Mouse (Mus musculus) kidney, embryonic 14.5 days (tissue): ENCODE results near the gene Asns. TPM values are rescaled to one million over a fixed set of nuclear protein-coding genes. Genes with fewer than 3 reads are reported as not detected.

ENCODE experiments used
- ATAC-seq: fragments of 200-750 bp; cut with Nextera tagmentation; 2 replicates; pipeline ENCODE4 v1.8.0; 2017; ENCODE audit warnings: moderate number of reproducible peaks, mild to moderate bottlenecking, moderate TSS enrichment, moderate library complexity; ENCODE audit not compliant: low FRiP score, low TSS enrichment
- H3K27ac ChIP-seq: fragments of 300-500 bp; sonication (generic); 2 replicates; pipeline ENCODE4 v1.5.1; 2014; ENCODE audit warnings: low read depth, mild to moderate bottlenecking, low read length, moderate library complexity, mixed read lengths
- H3K27me3 ChIP-seq: fragments of 300-500 bp; sonication (generic); 2 replicates; pipeline ENCODE4 v1.6.1; 2014; ENCODE audit warnings: mild to moderate bottlenecking, low read length; ENCODE audit not compliant: control insufficient read depth, insufficient read depth
- H3K36me3 ChIP-seq: fragments of 300-500 bp; sonication (generic); 2 replicates; pipeline ENCODE4 v1.6.1; 2014; ENCODE audit warnings: low read length, mixed read lengths; ENCODE audit not compliant: control insufficient read depth, insufficient read depth
- H3K4me1 ChIP-seq: fragments of 300-500 bp; sonication (generic); 2 replicates; pipeline ENCODE4 v1.6.1; 2014; ENCODE audit warnings: low read length, mixed read lengths; ENCODE audit not compliant: control insufficient read depth, insufficient read depth
- H3K4me2 ChIP-seq: fragments of 300-500 bp; sonication (generic); replicated peaks from 2 replicates; pipeline ENCODE4 v1.6.1; 2014; ENCODE audit warnings: low read depth, mild to moderate bottlenecking, low read length
- H3K4me3 ChIP-seq: fragments of 300-500 bp; sonication (generic); 2 replicates; pipeline ENCODE4 v1.5.1; 2014; ENCODE audit warnings: mild to moderate bottlenecking, low read length
- H3K9ac ChIP-seq: fragments of 300-500 bp; sonication (generic); 2 replicates; pipeline ENCODE4 v1.6.1; 2014; ENCODE audit warnings: low read depth, mild to moderate bottlenecking, low read length, moderate library complexity
- H3K9me3 ChIP-seq: fragments of 300-500 bp; sonication (generic); 2 replicates; pipeline ENCODE4 v1.6.1; 2016; ENCODE audit warnings: low read length; ENCODE audit not compliant: control insufficient read depth
- WGBS: fragments of 180-500 bp; shearing (Covaris S2); extraction: QIAGEN DNeasy Blood & Tissue Kit; methylation state at CpG from one replicate; pipeline ENCODE4 v1.1.7; 2014; 5-methylcytosine and 5-hydroxymethylcytosine counted together
- polyA plus RNA-seq: library from polyadenylated mRNA; unstranded; fragments of >200 nt; fragmentation: Nextera tagmentation; extraction: Ambion mirVana; gene quantifications from 2 replicates; pipeline ENCODE4 v1.2.1, GENCODE M21; 2014

Asns gene
- polyA plus RNA-seq, 1 experiment from 2014 or later = 34.8 TPM

DNA sequence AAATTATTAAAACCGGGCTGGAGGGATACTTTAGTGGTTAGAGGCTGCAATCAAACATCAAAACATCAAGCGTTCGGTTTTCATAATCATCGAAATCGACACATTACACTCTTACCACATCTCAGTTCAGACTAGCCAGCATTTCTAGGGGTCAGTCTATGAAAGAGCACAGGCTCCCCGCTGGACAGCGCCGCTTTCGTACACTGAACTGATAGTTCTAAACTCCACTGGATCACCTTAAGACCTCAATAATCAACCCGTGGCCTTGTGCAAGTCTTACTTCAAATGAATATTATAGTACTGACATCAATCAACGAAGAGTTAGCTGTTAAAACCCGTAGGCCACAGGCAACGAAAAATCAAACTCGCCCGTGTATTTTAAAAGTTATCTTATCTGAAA is 1.0 kb downstream of the Asns start:
- Histone ChIP-seq H3K27ac (no peak overlapping the region), H3K9me3 (no peaks in the 10 kb centered on the region), H3K4me2 (peak overlapping the region; percentile 96), H3K4me3 (peak overlapping the region; percentile 65; the same call in 1 of the 2 replicates), H3K4me1 (no peaks in the 10 kb centered on the region), H3K27me3 (no peaks in the 10 kb centered on the region; the same call in 1 of the 2 replicates), H3K36me3 (no peaks in the 10 kb centered on the region), H3K9ac (no peak overlapping the region)
- ATAC-seq = no peak
- 36% methylated on average over 15 of the region's 15 CpGs for WGBS

- Histone ChIP-seq H3K4me1 (no peaks in the 10 kb centered on the region), H3K9ac (no peak overlapping the region), H3K9me3 (no peaks in the 10 kb centered on the region), H3K4me3 (no peak overlapping the region), H3K27ac (no peak overlapping the region), H3K36me3 (no peaks in the 10 kb centered on the region), H3K4me2 (no peak overlapping the region), H3K27me3 (no peaks in the 10 kb centered on the region; the same call in 1 of the 2 replicates)
- no peak for ATAC-seq
- WGBS = 76% methylated on average over 9 of the region's 9 CpGs
These were observed 2.6 kb downstream of the Asns start for GRCm38 (mm10) chr6:7690456-7690855.

- H3K4me2 ChIP-seq = no peak overlapping the region
- WGBS = 92% methylated on average over 12 of the region's 12 CpGs
- no peak overlapping the region for H3K27ac ChIP-seq
- no peaks in the 10 kb centered on the region for H3K36me3 ChIP-seq
- no peak for ATAC-seq
- no peaks in the 10 kb centered on the region for H3K9me3 ChIP-seq
- H3K4me1 ChIP-seq = no peaks in the 10 kb centered on the region
- no peak overlapping the region for H3K9ac ChIP-seq
- no peaks in the 10 kb centered on the region; the same call in 1 of the 2 replicates for H3K27me3 ChIP-seq
- H3K4me3 ChIP-seq = no peak overlapping the region
These were observed 3.9 kb downstream of the Asns start for GRCm38 (mm10) chr6:7689180-7689579.

- H3K4me1 ChIP-seq = no peaks in the 10 kb centered on the region
- ATAC-seq = no peak
- H3K27me3 ChIP-seq = no peaks in the 10 kb centered on the region
- H3K4me2 ChIP-seq = no peak overlapping the region
- H3K9me3 ChIP-seq = no peaks in the 10 kb centered on the region
- H3K4me3 ChIP-seq = no peak overlapping the region
- H3K27ac ChIP-seq = no peak overlapping the region
- H3K9ac ChIP-seq = no peak overlapping the region
- 89% methylated on average over 2 of the region's 2 CpGs for WGBS
- H3K36me3 ChIP-seq = no peaks in the 10 kb centered on the region
These were observed 7.0 kb downstream of the Asns start for GRCm38 (mm10) chr6:7686047-7686446.

- Histone ChIP-seq H3K4me1 (no peaks in the 10 kb centered on the region), H3K27me3 (no peaks in the 10 kb centered on the region), H3K27ac (no peak overlapping the region), H3K4me3 (no peak overlapping the region), H3K9me3 (no peaks in the 10 kb centered on the region), H3K9ac (no peak overlapping the region), H3K4me2 (no peak overlapping the region), H3K36me3 (no peaks in the 10 kb centered on the region)
- no peak for ATAC-seq
- 90% methylated on average over 8 of the region's 8 CpGs for WGBS
These were observed 16.7 kb downstream of the Asns start for GRCm38 (mm10) chr6:7676194-7676901.

DNA sequence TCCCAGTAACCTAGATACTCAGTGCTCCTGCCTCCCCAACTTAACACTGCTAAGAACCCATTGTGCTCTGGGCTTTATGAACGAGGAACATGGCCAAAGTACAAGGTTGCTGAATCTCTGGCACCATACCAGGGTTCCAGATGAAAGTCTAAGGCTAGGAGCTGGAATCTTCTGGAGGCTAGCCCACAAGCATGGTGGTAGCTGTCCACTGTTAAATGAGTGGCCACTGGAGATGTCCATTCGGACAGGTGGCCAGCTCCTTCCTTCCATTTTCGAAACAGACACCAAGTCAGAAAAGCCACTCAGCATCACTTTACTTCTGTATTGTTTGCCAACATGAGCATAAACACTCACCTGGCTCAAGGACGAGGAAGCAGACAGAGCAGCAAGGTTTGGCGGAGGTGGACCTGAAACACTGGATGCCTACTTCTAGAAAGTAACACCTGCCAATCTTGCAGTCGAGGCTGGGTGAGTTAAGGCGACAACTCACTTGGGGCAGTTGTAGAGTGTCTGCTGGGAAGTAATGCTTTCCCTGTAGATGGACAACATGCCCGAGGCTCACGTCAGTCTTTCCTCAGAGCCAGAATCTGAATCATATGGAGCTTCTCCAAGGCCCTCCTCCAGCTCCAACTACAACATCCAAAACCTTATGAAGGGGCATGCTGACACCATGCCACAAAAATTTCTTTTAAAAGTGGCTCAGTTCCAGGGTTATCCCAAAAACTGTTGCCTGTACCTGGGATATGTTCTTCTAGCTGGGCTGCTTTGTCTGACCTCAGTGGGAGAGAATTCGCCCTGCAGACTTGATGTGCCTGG is 20.4 kb downstream of the Asns start:
- H3K4me3 ChIP-seq = no peak overlapping the region
- H3K9ac ChIP-seq = no peak overlapping the region
- ATAC-seq = no peak
- no peaks in the 10 kb centered on the region for H3K27me3 ChIP-seq
- no peak overlapping the region for H3K27ac ChIP-seq
- 90% methylated on average over 10 of the region's 10 CpGs for WGBS
- no peak overlapping the region for H3K4me2 ChIP-seq
- H3K9me3 ChIP-seq = no peaks in the 10 kb centered on the region
- H3K4me1 ChIP-seq = no peaks in the 10 kb centered on the region
- no peaks in the 10 kb centered on the region for H3K36me3 ChIP-seq

DNA sequence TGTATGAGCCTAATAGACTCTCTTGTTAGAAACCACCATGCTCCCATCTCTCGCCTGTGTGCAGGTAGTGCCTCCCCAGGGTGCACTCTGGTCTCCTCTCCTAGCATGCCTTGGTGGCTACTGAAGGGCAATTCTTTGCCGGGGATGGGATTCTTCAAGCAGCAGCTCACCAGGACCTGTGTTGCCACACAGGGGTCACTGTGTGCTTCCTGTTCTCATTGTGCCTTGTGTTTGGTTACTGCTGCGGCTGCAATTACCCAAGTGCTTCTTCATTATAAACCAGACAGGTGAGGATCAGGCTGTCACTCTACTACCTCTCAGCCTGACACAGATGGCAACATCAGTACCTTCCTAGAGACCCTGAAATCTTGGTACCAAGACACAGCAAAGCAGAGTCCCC is 21.6 kb downstream of the Asns start:
- WGBS = 63% methylated on average over 3 of the region's 3 CpGs
- Histone ChIP-seq H3K4me3 (no peak overlapping the region), H3K27ac (no peak overlapping the region), H3K4me1 (no peaks in the 10 kb centered on the region), H3K27me3 (no peaks in the 10 kb centered on the region), H3K9ac (no peak overlapping the region), H3K36me3 (no peaks in the 10 kb centered on the region), H3K4me2 (no peak overlapping the region), H3K9me3 (no peaks in the 10 kb centered on the region)
- no peak for ATAC-seq

- 57% methylated on average over 3 of the region's 3 CpGs for WGBS
- Histone ChIP-seq H3K4me3 (no peak overlapping the region), H3K9ac (no peak overlapping the region), H3K27ac (no peak overlapping the region), H3K9me3 (no peaks in the 10 kb centered on the region), H3K4me1 (no peaks in the 10 kb centered on the region), H3K36me3 (no peaks in the 10 kb centered on the region), H3K27me3 (no peaks in the 10 kb centered on the region), H3K4me2 (no peak overlapping the region)
- ATAC-seq = no peak
These were observed 22.5 kb downstream of the Asns start for GRCm38 (mm10) chr6:7670588-7670987.

DNA sequence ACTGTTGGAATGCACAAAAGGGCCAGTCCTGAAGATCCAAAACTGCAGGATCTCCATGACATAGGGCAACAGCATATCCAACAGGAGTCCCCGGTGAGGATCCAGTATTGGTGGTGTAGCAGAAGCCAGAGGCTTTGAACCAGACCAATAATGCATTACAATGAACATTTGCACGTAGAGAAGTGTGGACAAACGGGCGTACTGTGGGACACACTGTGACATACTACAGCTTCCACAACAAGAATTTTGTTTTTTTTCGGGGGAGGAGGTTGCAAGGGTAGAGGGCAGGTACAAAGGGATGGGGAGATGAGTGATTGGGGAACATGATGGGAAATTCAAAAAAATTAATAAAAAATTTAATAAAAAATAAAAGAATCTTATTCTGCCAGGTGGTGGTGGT is 23.3 kb downstream of the Asns start:
- 86% methylated on average over 5 of the region's 5 CpGs for WGBS
- no peaks in the 10 kb centered on the region for H3K27me3 ChIP-seq
- no peak for ATAC-seq
- no peak overlapping the region for H3K27ac ChIP-seq
- H3K9ac ChIP-seq = no peak overlapping the region
- no peaks in the 10 kb centered on the region for H3K36me3 ChIP-seq
- H3K4me1 ChIP-seq = no peaks in the 10 kb centered on the region
- no peaks in the 10 kb centered on the region for H3K9me3 ChIP-seq
- H3K4me2 ChIP-seq = no peak overlapping the region
- H3K4me3 ChIP-seq = no peak overlapping the region
